Mouse (Mus musculus): Measurements from ENCODE around the gene Fam205c.

GRCm38 (mm10) chr4:42872151-42872550 lies 1.9 kb downstream of the Fam205c start:
- no peak for TF ChIP-seq EP300 (IDR thresholded peaks at IDR 0.05; ENCODE audit: low read depth)
- no peak for TF ChIP-seq CTCF (IDR thresholded peaks at IDR 0.05; ENCODE audit: low read depth)
